Mouse (Mus musculus) retina, postnatal 1 day (tissue): ENCODE data around the gene Il17rd.

Experiments used
- DNase-seq: peaks from one replicate; pipeline ENCODE4 v3.0.0-alpha.2; 2012

Gene Il17rd

GRCm38 (mm10) chr14:27150011-27150640 lies 111.4 kb downstream of the Il17rd start:
- no peak for DNase-seq

GRCm38 (mm10) chr14:27151432-27151831 lies 112.7 kb downstream of the Il17rd start:
- DNase-seq = no peak

GRCm38 (mm10) chr14:27155088-27155487 lies 116.3 kb downstream of the Il17rd start:
- no peak for DNase-seq

GRCm38 (mm10) chr14:27156032-27156431 lies 117.3 kb downstream of the Il17rd start:
- no peak for DNase-seq
